Mouse (Mus musculus) right cerebral cortex, postnatal 4 days (tissue): ENCODE data around the gene Mgat4b.
"Not testable (repeated sequence)": the region's sequence is repeated elsewhere in the genome, so short reads cannot be mapped to it uniquely, and the experiment has no call there.

Experiments used
- DNase-seq: peaks from one replicate; pipeline ENCODE4 v3.0.0-alpha.2; 2022

Mgat4b gene

GRCm38 (mm10) chr11:50210505-50211151 lies at the start of gene Mgat4b, which contains the start of gene Sqstm1:
Mgat4b (plus strand) TSS chr11:50210890.
Sqstm1 (minus strand) TSS chr11:50210827.
- DNase-seq: peak; percentile 78

- peak; percentile 53 for DNase-seq
Measured at GRCm38 (mm10) chr11:50161578-50162304, 48.9 kb upstream of the Mgat4b start.

GRCm38 (mm10) chr11:50162338-50163050 lies 48.2 kb upstream of the Mgat4b start:
- no peak for DNase-seq

DNA sequence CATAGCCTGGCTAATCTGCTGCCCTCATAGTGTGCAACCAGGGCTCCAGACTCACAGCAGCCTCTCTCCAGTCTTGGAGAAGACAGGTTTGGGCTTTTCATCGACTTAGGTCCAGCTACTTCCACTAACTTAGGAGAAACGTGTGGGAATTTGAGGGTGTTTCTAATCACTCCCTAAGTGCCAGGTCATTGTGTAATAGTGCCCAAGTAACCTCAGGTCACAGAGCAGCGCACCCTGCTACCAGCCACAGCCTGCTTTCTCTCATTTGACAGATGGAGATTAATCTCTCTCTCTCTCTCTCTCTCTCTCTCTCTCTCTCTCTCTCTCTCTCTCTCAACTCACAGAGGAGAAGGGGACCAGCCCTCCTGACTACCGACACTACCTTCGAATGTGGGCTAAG lies 42.3 kb upstream of the Mgat4b start:
- DNase-seq: no peak

- DNase-seq: not testable (repeated sequence)
Measured at GRCm38 (mm10) chr11:50174111-50174729, 36.5 kb upstream of the Mgat4b start, which contains the start of gene Mrnip. Mrnip (plus strand) TSS chr11:50174444.

GRCm38 (mm10) chr11:50174730-50175187 lies 35.9 kb upstream of the Mgat4b start:
- peak; percentile 96 for DNase-seq

GRCm38 (mm10) chr11:50176351-50176750 lies 34.3 kb upstream of the Mgat4b start:
- no peak for DNase-seq

- DNase-seq: no peak
Measured at GRCm38 (mm10) chr11:50177111-50177510, 33.6 kb upstream of the Mgat4b start.

DNA sequence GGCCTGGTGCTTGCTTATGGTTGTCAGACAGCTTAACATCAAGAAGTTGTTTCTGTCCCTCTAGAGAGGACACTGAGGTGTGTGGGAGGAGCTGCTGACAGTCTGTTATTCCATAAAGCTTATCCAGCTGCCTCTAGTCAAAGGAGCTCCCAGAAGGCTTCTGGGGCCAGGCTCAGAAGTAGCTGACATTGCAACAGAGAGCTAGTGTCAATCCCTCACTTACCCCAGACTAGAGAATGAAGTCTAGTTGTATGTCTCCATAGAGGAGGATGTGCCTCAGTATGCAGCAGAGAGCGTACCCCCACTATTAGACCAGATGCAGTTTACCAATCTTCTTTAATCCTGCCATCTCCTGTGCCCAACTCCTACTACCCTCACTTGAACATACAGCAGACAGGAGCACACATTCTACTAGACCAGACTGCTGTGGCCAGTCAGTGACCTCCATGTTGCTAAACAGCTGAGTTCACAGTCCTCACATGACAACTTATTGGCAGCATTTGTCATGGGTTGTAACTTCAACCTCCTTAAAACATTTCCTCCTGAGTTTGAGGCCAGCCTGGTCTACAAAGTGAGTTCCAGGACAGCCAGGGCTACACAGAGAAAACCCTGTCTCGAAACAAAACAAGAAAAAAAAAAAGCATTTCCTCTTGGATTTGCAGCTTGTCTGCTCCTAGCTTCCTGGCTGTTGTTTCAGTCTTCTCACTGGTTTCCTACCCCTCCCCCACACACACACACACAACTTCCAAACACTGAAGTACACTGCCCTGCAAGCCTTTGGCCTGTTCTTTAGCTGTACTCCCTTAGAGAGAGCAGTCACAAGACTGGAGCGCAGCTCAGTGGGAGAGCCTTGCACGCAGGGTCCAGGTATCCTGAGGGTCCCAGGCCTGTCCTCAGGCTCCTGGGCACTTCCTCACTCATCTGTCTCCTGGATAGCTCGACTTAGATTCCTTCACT lies 31.9 kb upstream of the Mgat4b start:
- DNase-seq: no peak

DNA sequence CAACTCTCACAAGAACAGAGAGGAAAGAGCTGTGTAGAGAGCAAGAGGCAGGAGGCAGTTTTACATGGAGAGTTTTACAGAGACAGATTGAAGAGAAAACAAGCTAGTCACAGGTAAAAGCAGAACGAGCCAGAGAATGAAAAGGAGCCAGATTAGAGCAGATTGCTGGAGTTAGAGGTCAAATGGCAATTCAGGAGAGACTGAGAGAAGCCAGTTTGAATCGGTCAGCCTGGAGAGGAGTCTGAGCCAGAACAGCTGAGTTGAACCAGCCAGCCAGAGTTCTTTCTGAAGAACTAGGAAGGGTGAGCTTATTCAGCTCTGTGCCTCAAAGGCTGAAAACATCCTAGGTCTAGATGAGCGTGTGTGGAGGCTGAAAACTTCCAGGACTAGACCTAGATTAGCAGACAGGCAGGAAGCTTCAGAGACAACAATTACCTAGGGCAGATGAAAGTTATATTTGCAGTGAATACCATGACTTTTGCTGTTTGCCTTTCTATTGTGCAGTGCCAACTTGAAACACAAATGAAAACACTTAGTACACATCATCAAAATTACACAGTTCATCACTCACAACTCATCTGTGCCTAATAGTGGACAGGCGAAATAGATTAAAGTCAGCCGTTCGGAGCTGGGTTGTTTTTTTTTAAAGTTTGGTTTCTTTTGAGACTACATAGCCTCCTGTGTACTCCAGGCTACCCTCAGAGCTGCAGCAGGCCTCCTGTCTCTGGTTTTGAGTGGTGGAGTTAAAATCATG lies 30.0 kb upstream of the Mgat4b start:
- no peak for DNase-seq

GRCm38 (mm10) chr11:50182702-50183101 lies 28.0 kb upstream of the Mgat4b start:
- no peak for DNase-seq

DNA sequence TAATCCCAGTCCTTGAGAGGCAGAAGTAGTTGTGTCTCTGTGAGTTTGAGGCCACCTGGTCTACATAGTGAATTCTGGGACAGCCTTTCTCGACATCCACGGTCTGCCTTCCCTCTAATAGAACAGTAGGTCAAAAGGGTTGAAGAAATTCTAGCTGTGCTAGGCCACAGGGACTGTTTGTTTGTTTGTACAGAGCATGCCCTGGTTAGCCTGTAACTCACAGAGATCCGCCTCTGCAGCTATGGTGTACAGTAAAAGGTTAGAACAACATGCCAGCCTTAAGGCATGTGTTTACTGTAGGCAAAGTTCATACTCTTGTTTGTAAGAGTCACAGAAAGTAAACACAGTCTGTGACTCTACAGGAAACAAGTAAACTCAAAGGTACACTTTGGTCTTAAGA lies 25.9 kb upstream of the Mgat4b start:
- DNase-seq: no peak

GRCm38 (mm10) chr11:50188682-50189081 lies 22.0 kb upstream of the Mgat4b start:
- no peak for DNase-seq

- DNase-seq: no peak
Measured at GRCm38 (mm10) chr11:50190362-50190761, 20.3 kb upstream of the Mgat4b start.

GRCm38 (mm10) chr11:50192278-50192677 lies 18.4 kb upstream of the Mgat4b start:
- no peak for DNase-seq

DNA sequence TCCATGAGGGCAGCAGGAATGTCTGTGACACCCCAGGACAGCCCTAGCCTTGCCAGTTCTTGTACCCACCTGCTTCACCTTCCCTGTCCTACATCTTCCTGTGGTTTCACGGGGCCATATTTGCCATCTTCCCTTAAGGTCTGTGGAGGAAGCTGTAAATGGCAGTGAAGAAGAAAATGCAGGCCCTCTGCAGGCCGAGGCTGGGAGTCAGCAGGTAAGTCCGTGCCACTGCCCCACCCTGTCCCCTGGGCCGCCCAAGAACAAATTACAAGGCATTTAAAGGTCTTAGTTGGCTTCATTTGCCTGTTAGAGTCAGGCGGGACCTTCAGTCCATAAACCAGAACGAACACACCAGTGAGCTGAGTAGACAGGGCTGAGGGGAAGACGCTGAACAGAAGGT lies 16.6 kb upstream of the Mgat4b start:
- DNase-seq: no peak

DNA sequence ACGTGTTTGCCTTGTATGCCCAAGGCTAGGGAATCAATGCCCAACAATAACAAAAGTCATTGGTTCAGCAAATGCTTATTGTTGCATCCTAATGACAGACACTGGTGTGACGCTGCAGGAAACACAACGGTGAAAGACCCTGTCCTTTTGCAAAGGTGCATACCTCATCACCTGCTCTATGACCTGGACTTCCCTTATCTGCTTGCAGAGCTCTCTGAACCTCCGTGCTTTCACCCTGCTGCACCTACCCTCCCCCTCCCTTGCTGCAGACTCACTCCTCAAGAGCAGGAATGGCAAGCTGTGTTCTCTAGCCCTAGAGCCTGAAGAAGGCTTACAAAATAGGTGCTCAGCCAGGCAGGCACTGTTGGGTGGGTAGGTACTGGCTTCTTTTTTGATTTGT lies 15.9 kb upstream of the Mgat4b start:
- no peak for DNase-seq

DNA sequence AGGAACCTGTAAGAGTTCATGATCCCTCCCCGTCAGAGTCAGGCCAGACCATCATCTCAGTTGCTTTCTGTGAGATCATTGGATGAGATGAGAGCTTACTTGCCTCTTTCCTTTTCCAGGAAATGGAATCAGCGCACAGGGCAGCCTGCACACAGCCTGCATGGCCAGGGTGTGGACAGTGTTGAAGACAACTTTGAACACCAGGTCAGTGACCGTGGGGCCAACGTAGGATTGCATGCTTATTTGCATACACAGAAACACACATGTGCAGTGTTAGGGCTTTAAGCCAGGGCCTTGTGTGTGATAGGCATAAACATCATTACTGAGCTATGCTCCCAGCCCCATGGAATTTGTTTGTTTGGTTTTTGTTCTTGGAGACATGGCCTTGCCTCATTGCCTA lies 13.2 kb upstream of the Mgat4b start:
- no peak for DNase-seq

- DNase-seq: no peak
Measured at GRCm38 (mm10) chr11:50198219-50198846, 12.4 kb upstream of the Mgat4b start.

DNA sequence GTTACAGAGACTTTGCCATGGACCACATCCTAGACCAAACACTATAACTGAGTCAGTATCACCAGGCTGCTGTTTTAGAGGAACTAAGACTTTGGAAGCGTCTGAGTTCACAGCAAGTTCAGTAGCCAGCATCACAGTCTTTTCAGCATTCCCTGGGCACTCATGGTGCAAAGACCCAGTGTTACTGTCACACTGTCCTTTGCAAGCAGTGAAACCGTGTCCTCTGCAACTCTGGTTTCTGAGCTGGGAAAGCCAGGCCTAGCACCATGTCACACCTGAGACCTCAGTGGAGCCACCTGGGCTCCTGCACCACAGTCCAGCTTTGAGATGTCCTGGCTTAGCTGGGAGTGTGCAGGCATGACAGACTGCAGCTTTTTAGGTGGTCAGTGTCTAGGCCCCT lies 11.8 kb upstream of the Mgat4b start:
- DNase-seq: no peak

DNA sequence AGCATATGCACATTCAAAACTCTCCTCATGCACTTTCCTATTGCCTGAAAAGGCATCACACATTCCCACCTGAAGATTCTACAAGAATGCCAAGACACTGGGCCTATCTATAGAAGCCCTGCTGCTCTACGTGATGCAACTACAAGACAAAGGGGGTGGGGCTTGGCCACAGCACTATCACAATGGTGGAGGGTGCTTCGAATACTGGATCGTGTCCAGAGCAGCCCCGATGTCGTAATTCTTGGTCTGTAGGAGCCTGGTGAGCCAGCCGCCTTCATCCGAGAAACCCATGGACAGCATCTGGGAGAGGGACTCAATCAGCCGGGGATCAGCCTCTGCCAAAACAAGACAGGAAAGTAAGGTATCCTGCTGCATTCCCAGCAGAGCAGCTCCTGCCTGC lies 10.1 kb upstream of the Mgat4b start:
- no peak for DNase-seq
